Mouse (Mus musculus): ENCODE measurements around the gene Slc41a1. TPM values are rescaled to one million over a fixed set of nuclear protein-coding genes. Genes with fewer than 3 reads are reported as not detected.

Gene Slc41a1
- polyA plus RNA-seq, 1 experiment from 2014 or later: 11.2 TPM

DNA sequence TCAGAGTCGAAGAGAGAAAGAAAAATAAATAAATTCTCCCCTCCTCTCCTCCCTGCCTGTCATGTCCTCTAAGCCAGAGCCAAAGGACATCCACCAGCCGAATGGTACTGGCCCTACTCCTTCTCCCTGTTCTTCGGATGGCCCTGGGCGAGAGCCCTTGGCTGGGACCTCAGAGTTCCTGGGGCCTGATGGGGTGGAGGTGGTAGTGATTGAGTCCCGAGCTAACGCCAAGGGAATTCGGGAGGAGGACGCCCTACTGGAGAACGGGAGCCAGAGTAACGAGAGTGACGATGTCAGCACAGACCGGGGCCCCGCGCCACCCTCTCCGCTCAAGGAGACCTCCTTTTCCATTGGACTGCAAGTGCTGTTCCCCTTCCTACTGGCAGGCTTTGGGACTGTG is 3.3 kb downstream of the Slc41a1 start:
- Histone ChIP-seq H3K27me3 (ENCODE audit: poor library complexity, severe bottlenecking) (peaks cover 7% of the 10 kb centered on the region), H3K9me3 (no peaks in the 10 kb centered on the region), H3K27ac (no peak overlapping the region), H3K4me1 (peaks cover 55% of the 10 kb centered on the region), H3K4me3 (no peak overlapping the region), H3K36me3 (replicated peaks) (peaks cover 57% of the 10 kb centered on the region)
- no peak for DNase-seq (ENCODE audit: extremely low spot score, low spot score)
- WGBS: 88% methylated on average over 15 of the region's 15 CpGs

DNA sequence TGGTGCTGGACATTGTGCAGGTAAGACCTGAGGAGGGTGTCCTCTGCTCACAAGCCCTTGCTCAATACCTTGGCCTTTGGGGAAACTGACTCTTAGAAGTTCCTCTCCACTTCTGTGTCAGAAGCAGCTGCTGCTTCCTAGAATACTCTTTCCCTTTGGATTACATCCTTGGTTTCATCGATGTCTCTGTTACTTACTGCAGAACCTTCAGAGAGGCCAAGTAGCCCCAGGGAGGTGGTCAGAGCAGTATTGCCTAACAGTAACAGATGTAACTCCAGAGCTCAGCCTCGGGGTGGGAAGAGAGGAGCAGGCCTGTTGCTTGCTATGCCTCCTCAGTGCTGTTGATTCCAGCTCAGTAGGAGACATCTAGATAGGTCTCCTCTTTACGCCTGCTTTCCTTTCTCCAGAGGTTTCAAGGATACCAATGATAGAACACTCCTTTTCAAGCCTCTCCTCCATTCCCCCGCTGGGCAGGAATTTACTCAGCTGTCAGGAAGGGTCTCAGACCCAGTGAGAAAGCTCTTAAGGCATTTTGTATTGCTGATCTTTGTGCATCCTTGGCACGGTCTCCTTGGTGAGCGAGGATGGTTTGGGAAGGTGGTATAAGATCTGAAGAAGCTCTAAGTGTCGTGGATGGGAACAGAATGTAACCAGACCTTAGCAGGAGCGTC is 3.8 kb downstream of the Slc41a1 start:
- H3K27me3 ChIP-seq (ENCODE audit: poor library complexity, severe bottlenecking): peaks cover 7% of the 10 kb centered on the region
- no peak overlapping the region for H3K4me3 ChIP-seq
- H3K9me3 ChIP-seq: no peaks in the 10 kb centered on the region
- no peak for DNase-seq (ENCODE audit: extremely low spot score, low spot score)
- H3K4me1 ChIP-seq: peaks cover 55% of the 10 kb centered on the region
- H3K27ac ChIP-seq: no peak overlapping the region
- WGBS: 83% methylated on average over 8 of the region's 8 CpGs
- peaks cover 61% of the 10 kb centered on the region for H3K36me3 ChIP-seq (replicated peaks)

DNA sequence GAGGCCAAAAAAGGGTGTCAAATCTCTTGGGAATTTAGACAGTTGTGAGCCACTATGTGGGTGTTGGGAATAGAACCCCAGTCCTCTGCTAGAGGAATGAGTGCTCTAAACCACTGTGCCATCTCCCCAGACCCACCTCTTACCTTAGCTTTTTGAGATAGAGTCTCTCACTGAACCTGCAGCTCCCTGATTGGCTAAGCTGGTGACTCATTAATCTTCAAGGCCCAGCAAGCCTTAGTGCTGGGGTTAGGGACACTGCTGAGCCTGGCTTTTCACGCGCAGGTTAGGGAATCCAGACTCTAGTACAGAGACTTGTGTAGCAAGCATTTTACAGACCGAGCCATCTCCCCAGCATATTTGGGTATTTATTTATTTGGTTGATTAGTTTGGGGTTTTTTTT is 9.7 kb downstream of the Slc41a1 start:
- Histone ChIP-seq H3K27me3 (ENCODE audit: poor library complexity, severe bottlenecking) (no peaks in the 10 kb centered on the region), H3K36me3 (replicated peaks) (peaks cover 81% of the 10 kb centered on the region), H3K4me3 (no peak overlapping the region), H3K9me3 (no peaks in the 10 kb centered on the region), H3K27ac (no peak overlapping the region), H3K4me1 (peaks cover 17% of the 10 kb centered on the region)
- no peak for DNase-seq (ENCODE audit: extremely low spot score, low spot score)
- WGBS: 86% methylated on average over 3 of the region's 3 CpGs

DNA sequence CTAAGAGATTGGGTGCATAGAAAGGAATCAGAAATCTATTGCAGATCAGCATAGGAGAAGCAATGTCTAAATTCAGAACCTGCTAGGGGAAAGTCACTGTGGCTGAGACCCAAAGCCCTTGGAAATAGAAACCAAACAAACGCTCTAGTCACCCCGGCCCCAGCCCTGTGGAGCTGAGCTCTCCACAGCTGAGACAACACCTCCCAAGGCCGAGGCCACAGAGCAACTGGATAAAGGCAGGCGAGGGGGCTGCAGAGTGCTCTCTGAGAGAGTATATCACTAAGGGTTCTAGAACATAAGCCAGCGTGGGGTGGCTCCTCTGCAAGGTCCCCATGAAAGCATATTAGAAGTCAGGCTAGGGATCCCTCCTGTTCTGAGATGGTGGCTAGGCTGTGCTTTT is 11.2 kb downstream of the Slc41a1 start:
- Histone ChIP-seq H3K27me3 (ENCODE audit: poor library complexity, severe bottlenecking) (no peaks in the 10 kb centered on the region), H3K36me3 (replicated peaks) (peaks cover 81% of the 10 kb centered on the region), H3K4me1 (peaks cover 7% of the 10 kb centered on the region), H3K27ac (0 out of 2 replicates have a peak overlapping the region, but pooled peaks have one; percentile 35), H3K4me3 (no peak overlapping the region), H3K9me3 (no peaks in the 10 kb centered on the region)
- 91% methylated on average over 5 of the region's 5 CpGs for WGBS
- DNase-seq (ENCODE audit: extremely low spot score, low spot score): no peak

DNA sequence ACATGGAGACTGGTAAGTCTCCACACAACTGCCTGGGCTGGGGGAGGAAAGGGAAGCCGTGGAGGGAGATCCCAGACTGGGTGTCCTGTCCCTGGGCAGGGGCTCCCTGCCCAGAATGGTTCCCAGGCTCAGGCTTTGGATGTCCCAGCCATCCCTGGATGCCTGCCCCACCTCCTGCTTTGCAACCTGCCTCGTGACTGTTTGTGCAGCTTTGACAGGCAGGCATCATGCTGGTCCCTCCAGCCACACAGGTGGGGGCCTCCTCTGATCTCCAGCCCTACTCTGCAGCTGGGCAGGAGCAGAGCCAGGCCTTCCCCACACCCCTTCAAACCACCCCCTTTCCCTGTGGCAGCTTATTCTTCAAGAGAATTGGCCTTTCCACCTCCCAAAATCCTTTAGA is 12.0 kb downstream of the Slc41a1 start:
- Histone ChIP-seq H3K4me1 (peaks cover 7% of the 10 kb centered on the region), H3K27me3 (ENCODE audit: poor library complexity, severe bottlenecking) (no peaks in the 10 kb centered on the region), H3K36me3 (replicated peaks) (peaks cover 81% of the 10 kb centered on the region), H3K9me3 (no peaks in the 10 kb centered on the region), H3K4me3 (no peak overlapping the region), H3K27ac (0 out of 2 replicates have a peak overlapping the region, but pooled peaks have one; percentile 35)
- no peak for DNase-seq (ENCODE audit: extremely low spot score, low spot score)
- 64% methylated on average over 2 of the region's 2 CpGs for WGBS

DNA sequence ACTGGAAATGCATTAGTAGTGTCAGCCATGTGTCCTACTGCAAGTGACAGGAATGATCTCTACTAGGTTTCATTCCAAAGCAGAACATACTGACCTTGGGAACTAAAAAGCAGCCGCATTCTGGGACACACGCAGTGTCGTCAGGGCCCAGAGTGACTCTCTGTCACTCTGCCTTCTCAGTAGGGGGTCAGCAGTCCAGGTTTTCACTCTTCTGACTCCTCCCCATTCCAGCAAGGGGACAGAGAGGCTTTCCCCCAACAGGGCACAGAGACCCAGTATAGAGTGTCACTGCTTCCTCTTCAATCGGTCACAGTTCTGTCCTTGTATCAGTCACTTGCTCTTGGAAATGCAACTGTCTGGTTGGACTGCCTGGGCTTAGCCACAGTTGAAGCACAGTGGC is 14.9 kb downstream of the Slc41a1 start:
- DNase-seq (ENCODE audit: extremely low spot score, low spot score): no peak
- no peak overlapping the region for H3K27ac ChIP-seq
- peaks cover 87% of the 10 kb centered on the region for H3K36me3 ChIP-seq (replicated peaks)
- peaks cover 7% of the 10 kb centered on the region for H3K4me1 ChIP-seq
- H3K9me3 ChIP-seq: no peaks in the 10 kb centered on the region
- no peak overlapping the region for H3K4me3 ChIP-seq
- WGBS: 84% methylated on average over 4 of the region's 4 CpGs
- H3K27me3 ChIP-seq (ENCODE audit: poor library complexity, severe bottlenecking): no peaks in the 10 kb centered on the region

DNA sequence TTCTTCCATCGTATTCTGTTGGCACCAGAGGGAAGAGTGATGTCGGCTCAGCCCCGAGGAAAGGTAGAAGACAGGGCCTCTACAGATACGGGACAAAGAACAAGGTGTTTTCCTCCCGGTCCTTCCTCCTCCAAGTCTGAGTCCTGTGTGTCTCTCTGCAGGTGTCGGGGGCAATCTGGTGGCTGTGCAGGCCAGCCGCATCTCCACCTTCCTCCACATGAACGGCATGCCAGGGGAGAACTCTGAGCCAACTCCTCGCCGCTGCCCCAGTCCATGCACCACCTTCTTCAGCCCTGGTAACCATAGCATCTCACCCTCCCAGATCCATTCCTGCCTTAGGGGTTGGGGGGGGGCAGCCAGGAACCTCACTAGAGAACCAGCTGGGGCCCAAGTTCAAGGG is 16.5 kb downstream of the Slc41a1 start:
- H3K4me1 ChIP-seq: peaks cover 7% of the 10 kb centered on the region
- H3K36me3 ChIP-seq (replicated peaks): peaks cover 90% of the 10 kb centered on the region
- no peaks in the 10 kb centered on the region for H3K9me3 ChIP-seq
- no peak overlapping the region for H3K27ac ChIP-seq
- WGBS: 93% methylated on average over 10 of the region's 10 CpGs
- H3K27me3 ChIP-seq (ENCODE audit: poor library complexity, severe bottlenecking): no peaks in the 10 kb centered on the region
- no peak overlapping the region for H3K4me3 ChIP-seq
- no peak for DNase-seq (ENCODE audit: extremely low spot score, low spot score)

DNA sequence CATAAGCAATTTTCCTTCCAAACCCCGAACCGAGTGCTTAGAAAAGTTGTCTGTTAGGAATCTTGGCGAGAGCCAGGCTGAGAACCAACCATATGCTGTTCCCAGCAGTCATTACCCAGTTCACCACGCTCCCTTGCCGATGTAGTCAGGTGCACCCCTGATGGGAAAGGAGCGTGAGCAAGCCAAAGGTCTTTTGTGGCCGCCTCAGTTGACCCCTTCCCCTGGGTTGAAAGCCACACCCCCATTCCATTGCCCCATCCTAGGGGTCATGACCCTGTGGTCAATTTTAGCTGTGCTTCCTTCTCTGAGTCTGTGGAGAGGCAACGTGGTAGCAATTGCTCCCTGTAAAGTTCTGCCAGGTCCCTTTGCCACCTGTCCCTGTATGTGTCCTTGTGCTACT is 17.6 kb downstream of the Slc41a1 start:
- Histone ChIP-seq H3K27me3 (ENCODE audit: poor library complexity, severe bottlenecking) (no peaks in the 10 kb centered on the region), H3K4me1 (no peaks in the 10 kb centered on the region), H3K27ac (no peak overlapping the region), H3K9me3 (no peaks in the 10 kb centered on the region), H3K4me3 (no peak overlapping the region), H3K36me3 (replicated peaks) (peaks cover 79% of the 10 kb centered on the region)
- 65% methylated on average over 8 of the region's 8 CpGs for WGBS
- DNase-seq (ENCODE audit: extremely low spot score, low spot score): no peak

DNA sequence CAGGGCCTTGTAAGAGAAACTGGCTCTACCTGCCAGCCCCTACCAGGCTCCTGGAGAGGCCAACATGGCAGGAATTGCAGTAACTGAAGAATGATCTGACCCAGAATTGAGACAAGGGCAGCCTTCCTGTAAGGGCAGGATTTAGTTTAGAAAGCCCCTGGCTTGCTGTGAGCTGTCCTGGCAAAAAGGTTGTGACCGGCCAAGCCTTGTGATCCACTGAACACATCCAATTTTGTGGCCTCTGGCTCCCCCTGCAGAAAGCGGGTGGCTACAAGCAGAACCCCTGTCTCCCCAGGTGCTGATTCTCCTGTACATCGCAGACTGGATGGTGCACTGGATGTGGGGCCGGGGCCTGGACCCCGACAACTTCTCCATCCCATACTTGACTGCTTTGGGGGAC is 19.0 kb downstream of the Slc41a1 start:
- Histone ChIP-seq H3K36me3 (replicated peaks) (peaks cover 65% of the 10 kb centered on the region), H3K9me3 (no peaks in the 10 kb centered on the region), H3K4me3 (no peak overlapping the region), H3K27me3 (ENCODE audit: poor library complexity, severe bottlenecking) (no peaks in the 10 kb centered on the region), H3K4me1 (no peaks in the 10 kb centered on the region), H3K27ac (no peak overlapping the region)
- peak; percentile 23 for DNase-seq (ENCODE audit: extremely low spot score, low spot score)
- 77% methylated on average over 5 of the region's 5 CpGs for WGBS

DNA sequence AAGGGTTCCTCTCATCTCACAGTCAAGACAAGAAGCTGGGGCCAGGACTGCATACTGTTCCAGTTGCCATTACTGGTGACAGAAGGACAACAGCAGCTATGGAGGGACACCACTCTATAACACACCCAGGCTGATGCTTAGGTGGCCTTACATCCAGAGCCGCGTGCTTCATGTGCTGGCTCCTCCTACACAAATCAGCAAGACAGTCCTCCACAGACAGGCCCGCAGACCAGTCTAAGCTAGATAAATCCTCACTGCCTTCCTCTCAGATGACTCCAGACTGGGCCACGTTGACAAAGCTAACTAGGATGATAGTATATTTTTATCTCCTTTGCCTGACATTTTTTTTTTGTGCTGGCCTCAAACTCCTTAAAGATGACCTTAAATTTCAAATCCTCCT is 34.5 kb downstream of the Slc41a1 start:
- no peak for DNase-seq (ENCODE audit: extremely low spot score, low spot score)
- Histone ChIP-seq H3K4me1 (no peaks in the 10 kb centered on the region), H3K27ac (no peak overlapping the region), H3K9me3 (no peaks in the 10 kb centered on the region), H3K36me3 (replicated peaks) (no peaks in the 10 kb centered on the region), H3K4me3 (no peak overlapping the region), H3K27me3 (ENCODE audit: poor library complexity, severe bottlenecking) (no peaks in the 10 kb centered on the region)
- WGBS: 83% methylated on average over 4 of the region's 4 CpGs

DNA sequence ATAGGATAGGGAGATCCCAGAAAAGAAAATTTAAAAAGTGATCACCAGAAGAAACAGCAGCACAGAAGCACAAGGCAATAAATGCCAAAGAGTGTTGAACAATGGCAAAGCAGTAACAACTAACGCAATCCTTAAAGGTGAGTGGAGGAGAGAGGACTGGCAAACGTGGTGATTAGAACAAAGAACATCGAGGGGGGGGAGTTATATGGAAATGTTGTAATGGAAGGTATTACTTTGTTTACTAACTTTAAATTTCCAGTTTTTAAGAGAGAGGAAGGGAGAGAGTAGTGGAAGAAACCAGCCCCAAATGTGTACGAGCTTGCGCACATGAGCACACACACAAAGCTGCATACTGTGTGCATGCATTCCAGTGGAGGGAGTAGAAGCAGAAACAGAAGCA is 38.3 kb downstream of the Slc41a1 start:
- H3K36me3 ChIP-seq (replicated peaks): no peaks in the 10 kb centered on the region
- H3K9me3 ChIP-seq: no peaks in the 10 kb centered on the region
- no peak overlapping the region for H3K4me3 ChIP-seq
- peaks cover 17% of the 10 kb centered on the region for H3K27me3 ChIP-seq (ENCODE audit: poor library complexity, severe bottlenecking)
- DNase-seq (ENCODE audit: extremely low spot score, low spot score): no peak
- WGBS: 81% methylated on average over 5 of the region's 5 CpGs
- H3K4me1 ChIP-seq: peaks cover 10% of the 10 kb centered on the region
- H3K27ac ChIP-seq: no peak overlapping the region

DNA sequence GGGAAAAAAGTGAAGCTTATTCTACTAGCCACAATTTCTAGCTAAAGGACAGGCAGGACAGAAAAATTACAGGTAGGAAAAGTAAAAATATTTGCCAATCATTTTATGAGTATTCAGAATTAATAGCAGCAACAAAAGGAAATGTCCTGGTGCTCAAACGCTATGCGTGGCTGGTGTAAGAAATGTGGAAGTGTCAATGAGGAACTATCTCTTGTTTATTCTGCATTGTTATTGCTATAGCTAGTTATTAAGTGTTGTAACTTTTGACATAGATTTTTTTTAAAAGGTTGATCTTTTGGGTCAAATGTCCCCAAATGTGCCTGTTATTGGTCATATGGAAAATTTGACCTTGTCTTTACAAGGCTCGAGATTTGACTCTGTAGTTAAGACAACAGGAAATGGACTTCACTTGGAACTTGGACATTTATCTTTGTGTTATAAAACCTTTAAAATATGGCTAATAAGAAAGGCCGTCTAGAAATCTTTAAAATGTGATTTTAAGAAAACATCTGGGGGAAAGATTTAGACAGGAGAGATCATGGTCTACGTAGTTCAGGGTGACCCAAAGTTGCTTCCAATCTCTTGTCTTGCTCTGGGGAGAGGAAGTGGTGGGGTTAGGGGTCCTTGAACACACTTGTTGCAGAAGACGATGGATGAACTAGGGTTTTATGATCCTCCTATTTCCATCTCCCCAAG is 39.2 kb downstream of the Slc41a1 start:
- H3K4me3 ChIP-seq: peak overlapping the region; percentile 64; the same call in 1 of the 2 replicates
- H3K9me3 ChIP-seq: no peaks in the 10 kb centered on the region
- 80% methylated on average over 6 of the region's 6 CpGs for WGBS
- H3K4me1 ChIP-seq: peaks cover 10% of the 10 kb centered on the region
- no peak overlapping the region for H3K27ac ChIP-seq
- H3K36me3 ChIP-seq (replicated peaks): no peaks in the 10 kb centered on the region
- peaks cover 17% of the 10 kb centered on the region for H3K27me3 ChIP-seq (ENCODE audit: poor library complexity, severe bottlenecking)
- DNase-seq (ENCODE audit: extremely low spot score, low spot score): no peak

DNA sequence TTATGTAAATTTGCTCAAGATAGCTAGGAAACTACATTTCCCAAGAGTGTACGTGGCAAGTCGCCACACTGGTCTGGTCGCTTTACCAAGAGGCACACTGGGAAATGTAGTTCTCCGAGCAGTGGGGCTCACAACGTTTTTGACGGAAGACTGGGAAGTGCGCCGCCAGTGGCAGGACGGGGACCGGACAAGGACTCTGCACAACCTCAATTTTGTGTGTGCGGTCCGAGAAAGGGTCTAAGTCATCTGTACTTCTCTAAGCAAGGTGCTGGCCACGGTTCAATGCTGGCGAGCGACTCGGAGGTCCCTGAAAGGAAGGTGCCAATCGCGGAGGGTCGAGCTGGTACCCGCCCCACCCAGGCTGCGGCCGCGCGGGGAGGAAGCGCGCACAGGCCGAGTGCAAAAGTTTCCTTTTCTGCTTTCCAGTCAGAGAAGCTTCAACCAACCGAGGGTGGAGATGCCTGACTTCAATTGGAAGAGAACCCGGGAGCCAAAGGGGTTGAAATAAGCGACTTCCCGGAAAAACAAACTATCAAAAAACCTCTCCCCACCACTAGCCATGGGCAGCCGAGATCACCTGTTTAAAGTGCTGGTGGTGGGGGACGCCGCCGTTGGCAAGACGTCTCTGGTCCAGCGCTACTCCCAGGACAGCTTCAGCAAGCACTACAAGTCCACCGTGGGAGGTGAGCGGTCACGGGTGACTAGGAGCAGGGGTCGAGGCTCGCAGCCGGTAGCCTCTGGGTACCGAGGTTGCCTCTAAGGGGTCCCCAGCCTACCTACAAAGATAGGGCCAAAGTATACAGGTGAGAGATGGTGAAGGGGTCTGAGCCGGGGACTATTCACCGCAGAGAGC is 40.0 kb downstream of the Slc41a1 start, which contains the start of gene Rab29:
Gene Rab29, plus strand, starts transcription at position 132 of the 853 bp plus-strand sequence.
- peak within 1 kb of the TSS; percentile 64 for H3K4me3 ChIP-seq
- peak; percentile 89 for DNase-seq (ENCODE audit: extremely low spot score, low spot score)
- H3K9me3 ChIP-seq: no peaks in the 10 kb centered on the region
- WGBS: 2% methylated on average over 46 of the region's 46 CpGs
- peaks cover 10% of the 10 kb centered on the region for H3K4me1 ChIP-seq
- no peaks in the 10 kb centered on the region for H3K36me3 ChIP-seq (replicated peaks)
- H3K27ac ChIP-seq: peak within 1 kb of the TSS; percentile 68
- peaks cover 17% of the 10 kb centered on the region for H3K27me3 ChIP-seq (ENCODE audit: poor library complexity, severe bottlenecking)

Data from forebrain, embryonic 10.5 days (tissue).